Mouse (Mus musculus): Measurements from ENCODE around the gene Sepsecs.

Sepsecs gene

DNA sequence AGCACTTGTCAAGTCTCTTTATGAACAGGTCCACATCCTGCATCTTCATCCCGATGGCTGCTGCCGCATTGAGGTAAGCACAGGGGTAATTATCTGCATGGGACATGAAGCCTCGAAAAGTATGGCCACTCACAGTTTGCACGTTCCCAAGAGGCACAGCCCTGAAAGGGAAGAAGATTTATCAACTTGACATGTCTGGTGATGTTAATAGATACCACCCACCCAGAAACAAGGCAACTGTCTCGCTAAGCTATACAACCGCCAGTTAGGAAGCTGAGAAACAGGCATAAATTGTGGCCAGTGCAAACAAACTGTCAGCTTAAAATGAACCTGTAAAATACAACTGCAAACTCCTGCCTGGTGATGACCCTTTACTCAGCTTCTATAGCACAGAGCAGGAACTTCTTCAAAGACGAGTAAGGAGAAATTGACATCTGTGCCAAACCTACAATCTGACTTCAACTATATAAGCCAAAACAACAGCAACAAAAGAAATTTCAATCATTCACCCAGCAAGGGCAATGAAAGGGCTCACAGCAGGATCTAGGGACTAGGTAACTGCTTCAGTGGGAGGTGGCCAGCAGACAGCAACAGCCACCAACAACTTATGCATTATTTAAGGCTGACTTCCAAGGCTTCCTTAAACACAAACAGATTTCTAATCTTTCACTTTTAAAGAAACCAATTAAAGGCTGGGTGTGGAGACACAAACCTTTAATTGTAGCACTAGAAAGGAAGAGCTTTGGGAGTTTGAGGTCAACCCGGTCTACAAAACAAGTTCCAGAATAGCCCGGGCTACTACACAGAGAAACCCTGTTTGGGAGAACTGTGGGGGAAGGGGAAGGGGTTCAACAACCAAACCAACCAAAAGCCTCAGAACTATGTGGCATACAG lies 25.3 kb downstream of the Sepsecs start:
- no peak for DNase-seq (ENCODE audit: extremely low spot score, low read depth, low spot score)

- DNase-seq (ENCODE audit: extremely low spot score, low read depth, low spot score) = no peak
These were observed 27.8 kb downstream of the Sepsecs start for GRCm38 (mm10) chr5:52641736-52642135.

- DNase-seq (ENCODE audit: extremely low spot score, low read depth, low spot score) = no peak
These were observed 30.6 kb downstream of the Sepsecs start for GRCm38 (mm10) chr5:52638916-52639315.

DNA sequence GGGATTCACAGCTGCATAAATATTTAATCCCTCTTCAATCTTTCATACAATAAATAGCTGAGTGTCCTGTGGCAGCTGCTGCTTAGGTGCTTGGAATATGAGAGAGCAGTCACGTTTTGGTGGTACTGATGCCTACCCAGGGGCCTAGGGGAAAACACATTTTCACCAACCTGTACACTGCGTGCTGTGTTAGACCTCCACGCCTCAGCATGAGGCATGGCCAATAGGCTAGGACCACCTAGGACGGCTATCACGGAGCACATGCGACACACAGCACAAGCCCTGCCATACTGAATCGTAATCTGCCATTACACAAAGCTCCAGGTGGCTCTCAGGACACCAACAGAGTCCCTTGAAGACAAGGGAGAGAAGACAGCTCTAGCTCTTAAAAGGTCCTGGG lies 31.5 kb downstream of the Sepsecs start:
- DNase-seq (ENCODE audit: extremely low spot score, low read depth, low spot score) = no peak

GRCm38 (mm10) chr5:52636923-52637322 lies 32.6 kb downstream of the Sepsecs start:
- no peak for DNase-seq (ENCODE audit: extremely low spot score, low read depth, low spot score)

GRCm38 (mm10) chr5:52636025-52636755 lies 33.3 kb downstream of the Sepsecs start:
- no peak for DNase-seq (ENCODE audit: extremely low spot score, low read depth, low spot score)

DNA sequence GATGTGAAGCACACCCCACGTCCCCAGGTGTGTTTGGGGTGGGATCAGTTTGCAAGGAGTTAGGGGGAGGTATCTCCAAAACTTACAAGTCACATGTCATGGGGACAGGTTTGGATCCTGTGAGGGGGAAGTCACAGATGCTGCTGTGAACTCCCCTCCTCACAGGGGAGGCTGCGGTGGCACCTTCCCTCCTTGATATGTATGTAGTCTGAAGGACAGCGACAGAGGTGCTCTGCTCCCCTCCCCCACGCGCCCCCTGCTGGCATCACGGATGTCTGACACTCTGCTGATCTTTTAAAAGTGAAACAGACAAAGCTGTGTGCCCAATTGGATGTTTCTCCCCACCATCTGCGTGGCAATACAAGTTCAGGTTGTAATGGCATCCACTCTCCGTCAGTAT lies 35.5 kb downstream of the Sepsecs start:
- DNase-seq (ENCODE audit: extremely low spot score, low read depth, low spot score) = no peak

DNA sequence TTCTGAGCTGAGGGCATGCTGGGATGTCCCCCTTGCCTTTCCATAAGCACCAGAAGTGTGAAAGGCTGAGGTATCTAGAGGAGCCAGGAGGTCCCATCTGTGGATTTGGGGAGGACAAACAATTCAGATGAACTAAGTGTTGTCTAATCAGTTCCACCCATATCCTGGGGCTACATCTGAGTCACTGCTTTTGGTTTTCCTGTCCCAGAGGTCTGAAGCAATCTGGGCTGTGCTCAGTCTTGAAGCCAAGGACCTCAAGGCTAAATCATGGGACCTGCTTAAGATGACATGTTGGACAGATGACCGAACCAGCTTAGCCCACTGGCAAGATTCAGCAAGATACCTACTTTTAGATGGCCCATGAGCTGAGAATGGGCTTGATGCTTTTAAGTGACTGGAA lies 39.0 kb downstream of the Sepsecs start:
- DNase-seq (ENCODE audit: extremely low spot score, low read depth, low spot score) = no peak

DNA sequence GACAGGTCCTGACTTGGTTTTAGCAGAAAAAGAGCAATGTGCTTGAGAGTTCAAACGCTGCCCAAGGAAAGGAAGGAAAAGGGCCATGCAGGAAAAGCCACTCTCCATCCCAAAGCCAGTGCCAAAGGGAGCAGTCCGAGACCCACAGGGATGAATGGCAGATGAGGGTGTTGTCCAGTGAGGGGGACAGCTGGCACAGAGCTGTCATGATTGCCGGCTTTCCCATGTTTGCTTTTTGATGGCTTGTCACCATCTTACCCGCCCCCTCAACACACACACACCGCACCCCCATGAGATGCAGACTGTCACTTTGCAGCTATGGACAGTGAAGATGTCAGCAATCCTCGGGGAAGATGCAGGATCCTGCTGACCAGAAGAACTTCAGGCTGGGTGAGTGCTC lies 40.3 kb downstream of the Sepsecs start:
- no peak for DNase-seq (ENCODE audit: extremely low spot score, low read depth, low spot score)

DNA sequence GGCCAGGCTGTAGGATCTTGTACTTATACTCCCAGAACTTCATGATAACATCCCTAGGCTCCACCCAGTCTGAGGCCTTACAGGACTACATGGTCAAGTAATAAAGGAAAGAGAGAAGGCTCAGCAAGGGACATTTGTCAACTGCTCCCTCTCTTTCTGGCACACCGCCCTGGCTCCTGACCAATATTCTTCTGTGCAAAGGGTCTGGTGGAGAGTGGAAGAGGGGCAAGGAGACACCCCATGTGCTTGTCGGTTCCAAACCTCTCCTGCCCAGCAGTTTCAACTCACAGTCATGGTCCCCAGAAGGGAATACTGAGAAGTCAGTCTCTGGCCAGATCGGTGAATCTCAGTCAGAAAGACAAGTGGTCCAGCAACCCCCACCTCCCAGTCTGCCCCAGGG lies 40.7 kb downstream of the Sepsecs start:
- DNase-seq (ENCODE audit: extremely low spot score, low read depth, low spot score) = no peak

DNA sequence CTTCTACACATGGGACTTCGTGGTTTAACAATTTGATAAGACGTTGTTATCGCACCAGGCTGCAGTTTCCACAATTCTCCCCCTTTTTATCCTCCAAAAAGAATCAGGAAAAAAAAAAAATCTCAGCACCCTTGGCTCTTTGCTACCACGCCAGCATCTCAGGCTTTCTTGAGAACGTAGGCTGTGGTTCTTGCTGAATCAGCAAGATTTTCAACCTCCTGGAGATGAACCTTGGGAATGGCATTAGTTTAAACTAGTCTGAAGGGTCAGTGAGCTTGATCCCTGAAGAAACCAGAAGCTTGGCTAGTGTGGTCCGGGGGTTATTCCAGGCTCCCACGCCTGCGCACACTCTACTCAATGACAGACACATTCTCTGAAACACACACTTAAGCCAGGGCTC lies 41.8 kb downstream of the Sepsecs start:
- DNase-seq (ENCODE audit: extremely low spot score, low read depth, low spot score) = no peak

- no peak for DNase-seq (ENCODE audit: extremely low spot score, low read depth, low spot score)
These were observed 43.4 kb downstream of the Sepsecs start for GRCm38 (mm10) chr5:52626092-52626491.

DNA sequence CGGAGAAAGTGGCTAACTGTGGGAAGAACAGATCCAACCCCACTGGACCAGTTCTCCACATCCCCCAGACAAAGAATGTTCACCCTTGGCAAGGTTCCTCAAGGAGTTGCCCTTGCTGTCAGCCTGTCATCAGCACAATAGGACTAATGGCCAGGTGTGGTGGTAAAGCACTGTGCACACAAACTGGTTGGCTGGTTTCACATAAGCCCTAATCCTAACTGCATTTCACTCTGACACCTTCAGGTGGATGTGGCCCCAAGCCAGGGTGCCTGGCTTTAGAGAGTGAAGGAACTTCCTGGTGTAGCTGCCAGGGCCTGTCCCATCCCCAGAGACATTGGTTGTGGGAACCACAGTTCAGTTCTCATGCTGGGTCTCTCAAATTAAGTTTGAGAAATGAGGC lies 44.6 kb downstream of the Sepsecs start:
- DNase-seq (ENCODE audit: extremely low spot score, low read depth, low spot score) = no peak

GRCm38 (mm10) chr5:52623099-52623498 lies 46.4 kb downstream of the Sepsecs start:
- DNase-seq (ENCODE audit: extremely low spot score, low read depth, low spot score) = no peak

DNA sequence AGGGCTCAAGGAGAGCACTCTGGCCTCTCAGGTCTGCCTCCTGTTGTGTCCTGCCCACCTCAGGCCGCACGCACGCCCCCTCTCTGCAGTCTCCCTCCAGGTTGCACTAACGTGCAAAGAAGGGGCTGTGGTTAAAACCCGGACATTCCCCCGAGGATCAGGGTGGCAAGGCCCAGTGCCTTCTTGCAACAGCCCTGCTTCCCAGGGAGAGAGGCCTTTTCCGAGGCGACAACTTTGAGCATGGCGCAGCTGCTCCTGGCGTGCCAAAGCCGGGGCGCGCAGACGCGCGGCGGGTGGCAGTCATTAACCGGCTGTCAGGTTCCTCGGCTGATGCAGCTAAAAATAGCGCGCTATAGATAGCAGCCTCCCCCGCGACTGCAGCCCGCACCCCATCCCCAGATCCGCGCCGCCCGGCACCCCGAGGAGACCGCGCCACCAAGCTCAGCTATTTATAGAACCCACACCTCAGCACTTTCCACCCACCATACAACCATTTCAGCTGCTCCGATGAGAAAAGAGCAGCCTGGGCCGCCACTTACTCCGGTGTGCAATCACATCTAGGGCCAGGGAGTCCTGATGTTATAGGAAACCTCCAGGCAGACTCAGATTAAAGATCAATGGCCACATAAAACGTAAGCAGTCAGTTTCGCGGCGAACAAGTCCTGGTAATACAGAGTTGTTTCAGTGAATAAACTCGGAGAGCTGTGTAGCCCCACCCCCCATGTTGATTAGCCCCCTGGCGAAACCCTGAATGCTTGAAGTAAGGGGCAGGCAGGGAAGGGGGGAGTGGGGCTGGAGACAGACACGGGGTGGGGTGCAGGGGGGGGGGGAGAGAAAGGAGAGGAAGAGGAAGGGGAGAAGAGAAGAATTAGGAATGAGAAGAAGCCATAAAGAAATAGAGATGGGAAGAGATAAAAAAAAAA lies 50.9 kb downstream of the Sepsecs start:
- DNase-seq (ENCODE audit: extremely low spot score, low read depth, low spot score) = no peak

- DNase-seq (ENCODE audit: extremely low spot score, low read depth, low spot score) = no peak
These were observed 51.7 kb downstream of the Sepsecs start for GRCm38 (mm10) chr5:52617711-52618347.

GRCm38 (mm10) chr5:52616549-52616948 lies 53.0 kb downstream of the Sepsecs start:
- no peak for DNase-seq (ENCODE audit: extremely low spot score, low read depth, low spot score)

DNA sequence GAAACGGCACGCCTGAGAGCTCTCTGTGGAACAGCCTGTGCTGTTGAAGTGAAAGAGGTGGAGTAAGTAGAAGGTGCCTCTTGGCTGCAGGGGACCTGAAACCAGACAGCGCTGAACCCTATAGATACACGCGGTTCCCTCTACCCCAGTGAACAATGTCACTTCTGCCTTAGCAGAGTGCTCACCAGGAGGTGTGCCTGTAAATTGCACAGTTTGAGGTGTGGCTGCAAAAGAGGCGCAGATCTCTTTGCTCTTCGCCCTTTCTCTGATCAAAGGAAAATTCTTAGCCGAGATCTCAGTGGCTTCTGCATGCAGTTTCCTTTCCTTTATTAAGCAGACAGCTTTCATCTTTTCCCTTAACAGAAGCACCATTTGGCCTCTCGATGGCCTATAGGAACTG lies 54.1 kb downstream of the Sepsecs start:
- DNase-seq (ENCODE audit: extremely low spot score, low read depth, low spot score) = no peak

DNA sequence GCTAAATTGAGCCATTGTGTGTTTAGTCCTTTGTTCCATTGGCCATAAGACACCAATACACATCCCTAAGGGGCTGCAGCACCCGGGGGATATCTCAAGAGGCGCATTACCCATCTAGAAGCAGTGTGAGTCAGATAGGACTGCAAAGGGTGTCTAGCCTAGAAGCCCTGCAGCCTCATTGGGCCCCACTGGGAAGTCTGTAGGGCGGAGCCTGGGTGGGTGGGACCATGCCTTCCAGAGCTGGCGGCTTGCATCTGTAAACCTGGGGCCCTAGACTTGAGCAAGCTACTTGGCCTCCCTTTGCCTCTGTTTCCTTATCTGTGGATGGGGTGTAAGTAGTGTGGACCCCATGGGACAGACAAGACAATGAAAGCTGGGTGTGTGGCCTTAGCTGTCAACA lies 54.8 kb downstream of the Sepsecs start:
- DNase-seq (ENCODE audit: extremely low spot score, low read depth, low spot score) = no peak

- DNase-seq (ENCODE audit: extremely low spot score, low read depth, low spot score) = no peak
These were observed 56.7 kb downstream of the Sepsecs start for GRCm38 (mm10) chr5:52612776-52613175.

All from hindlimb bud, embryonic 11.5 days (tissue).